Mouse (Mus musculus) v-Abl transformed pro-B cells (cell line): Measurements from ENCODE around the gene Tex50.

Experiments
- in situ Hi-C, 2 experiments: fragments of 400-800 bp; cut with MboI; formaldehyde crosslinking; loops; one replicate each; pipeline ENCODE4 v1.15.1; 2025; ENCODE audit not compliant: unreplicated experiment in 2 of 2

Gene Tex50

DNA sequence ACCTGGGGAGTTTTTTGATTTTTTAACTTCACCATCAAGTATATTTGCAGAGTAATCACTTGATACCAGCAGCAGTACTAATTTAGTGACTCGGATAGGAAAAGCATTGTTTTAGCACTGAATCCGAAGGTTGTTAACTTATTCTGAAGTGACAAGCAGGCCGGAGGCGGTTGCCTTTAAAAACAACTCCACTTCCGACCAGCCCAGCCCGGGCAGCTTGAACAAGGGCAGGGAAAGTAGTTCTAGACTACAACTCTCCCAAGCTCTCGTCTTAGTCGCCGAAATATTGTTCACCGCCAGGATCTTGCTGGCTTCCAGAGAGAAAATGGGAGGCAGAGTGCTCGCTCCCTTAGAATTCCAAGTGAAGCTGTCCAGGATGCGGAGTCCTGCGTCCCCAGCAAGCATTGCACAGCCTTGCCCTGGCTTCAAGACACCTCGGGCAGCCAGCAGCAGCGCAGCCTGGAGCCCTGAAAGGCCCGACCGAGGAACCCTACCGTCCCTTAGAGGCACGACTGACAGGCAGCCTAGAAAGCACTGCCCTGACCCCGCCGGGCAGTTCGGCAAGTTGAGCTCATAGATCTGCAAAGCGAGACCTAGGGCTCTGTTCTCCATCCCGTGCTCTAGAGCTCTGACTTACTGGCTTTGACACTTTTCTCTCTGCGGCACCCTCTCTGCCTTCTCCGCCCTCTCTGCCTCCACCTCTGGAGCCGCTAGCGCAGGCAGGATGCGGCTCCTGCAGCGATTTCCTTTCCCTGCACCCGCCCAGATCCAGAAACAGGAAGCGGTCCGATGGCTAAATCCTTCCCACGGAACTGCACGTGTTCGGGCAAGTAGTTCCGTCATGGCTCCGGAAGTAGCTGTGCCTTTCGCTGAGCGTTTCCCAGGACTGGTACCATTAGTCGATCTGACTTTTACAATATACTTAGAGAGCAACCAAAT lies 28.1 kb downstream of the Tex50 start, which contains the start of gene Klhl20:
Gene Klhl20 (minus strand): TSS at position 786 of the 939 bp plus-strand sequence.
- in situ Hi-C loops, result no loop called here

DNA sequence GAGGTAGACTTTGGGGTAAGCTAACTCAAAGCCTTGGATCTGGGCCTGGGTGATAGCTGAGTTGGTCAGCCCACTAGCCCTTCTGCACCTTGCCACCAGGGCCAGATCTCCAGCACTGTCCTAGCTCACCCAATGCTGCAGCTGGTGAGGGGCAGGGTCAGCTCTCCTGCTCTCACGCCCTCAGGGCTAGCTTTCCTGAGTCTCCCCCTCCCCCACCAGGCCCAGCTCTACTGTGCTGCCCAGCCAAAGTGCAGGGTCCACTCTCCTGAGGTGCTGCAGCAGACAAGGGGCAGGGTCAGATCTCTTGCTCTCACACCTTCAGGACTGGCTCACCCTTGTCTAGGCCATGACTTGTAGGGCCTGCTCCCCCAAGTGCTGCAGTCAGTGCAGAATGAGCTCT lies 32.7 kb downstream of the Tex50 start:
- in situ Hi-C loops, result no loop called here

DNA sequence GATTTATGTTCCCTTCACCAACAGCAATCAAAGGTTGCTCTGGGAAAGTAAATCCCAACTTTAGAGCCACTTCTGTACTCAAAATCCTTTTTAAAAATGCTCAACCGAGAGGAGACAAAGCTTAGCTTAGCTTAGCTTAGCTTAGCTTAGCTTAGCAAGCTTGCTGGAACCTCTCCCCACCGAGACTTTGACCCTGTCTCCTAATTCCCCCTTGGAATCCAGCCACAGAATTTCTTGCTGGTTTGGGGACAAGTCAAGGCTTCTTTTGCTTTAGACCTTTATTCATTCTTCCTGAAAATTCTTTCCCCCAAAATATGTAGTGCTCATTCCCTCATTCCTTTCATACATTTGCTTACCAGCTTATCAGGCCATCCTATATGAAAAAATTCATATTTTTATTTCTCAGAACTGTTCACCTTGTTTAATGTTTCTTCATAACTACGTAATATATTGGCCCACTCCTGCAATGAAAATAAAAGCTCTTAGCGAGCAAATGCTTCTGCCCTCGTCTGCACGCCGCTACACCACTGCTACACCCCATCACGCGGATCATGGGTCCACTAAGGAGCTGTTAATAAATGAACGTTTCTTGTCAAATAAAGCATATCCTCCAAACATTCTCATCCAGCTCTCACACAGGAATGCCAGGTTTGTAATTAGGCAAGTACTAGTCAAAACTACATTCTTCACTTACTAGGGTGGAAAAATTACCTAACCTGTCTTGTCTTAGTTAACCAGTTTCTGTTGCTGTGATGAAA lies 36.3 kb downstream of the Tex50 start:
- in situ Hi-C loops, result no loop called here

DNA sequence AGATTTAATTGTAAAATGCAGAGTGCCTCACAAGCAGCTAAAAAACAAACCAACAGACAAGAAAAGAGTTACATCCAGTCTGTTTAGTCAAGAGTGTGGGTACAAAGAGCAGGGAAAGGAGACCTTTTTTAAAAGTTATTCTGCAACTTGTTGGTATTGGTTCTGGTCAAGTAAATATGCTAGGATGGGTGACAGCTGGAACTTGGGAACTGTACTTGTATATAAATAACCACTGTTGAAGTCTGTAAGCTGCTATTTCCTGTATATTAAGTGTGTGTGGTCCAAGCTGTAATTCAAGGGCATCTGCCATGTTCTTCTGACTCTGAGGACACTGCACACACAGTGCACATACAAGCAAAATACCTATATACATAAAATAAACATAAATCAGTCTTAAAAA lies 44.5 kb downstream of the Tex50 start:
- in situ Hi-C loops, result no loop called here

DNA sequence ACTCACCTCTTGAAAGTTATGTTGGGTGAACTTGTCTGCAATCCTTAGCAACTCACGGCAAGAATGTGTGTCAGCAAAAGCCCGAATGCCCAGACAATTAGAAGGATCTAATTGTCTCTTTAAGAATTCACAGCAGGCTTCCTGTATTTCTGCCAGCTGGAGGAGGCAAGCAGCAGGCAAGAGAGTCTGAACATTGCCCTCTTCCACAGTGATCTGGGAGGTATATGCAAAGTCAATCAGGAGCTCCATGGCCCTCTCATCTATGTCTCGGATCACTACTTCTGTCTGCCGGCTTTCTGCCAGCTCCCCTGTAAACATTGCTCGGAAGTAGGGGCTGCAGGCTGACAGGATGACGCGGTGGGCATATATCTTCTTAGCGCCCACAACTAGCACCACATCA lies 49.9 kb downstream of the Tex50 start:
- in situ Hi-C loops, result no loop called here
